Mouse (Mus musculus) adipocyte (in vitro differentiated cells): Measurements from ENCODE around the gene Scrn1.

ENCODE experiments used
- DNase-seq: peaks from one replicate; pipeline ENCODE4 v3.0.0-alpha.2; 2016; ENCODE audit warnings: low spot score

Scrn1 gene

DNA sequence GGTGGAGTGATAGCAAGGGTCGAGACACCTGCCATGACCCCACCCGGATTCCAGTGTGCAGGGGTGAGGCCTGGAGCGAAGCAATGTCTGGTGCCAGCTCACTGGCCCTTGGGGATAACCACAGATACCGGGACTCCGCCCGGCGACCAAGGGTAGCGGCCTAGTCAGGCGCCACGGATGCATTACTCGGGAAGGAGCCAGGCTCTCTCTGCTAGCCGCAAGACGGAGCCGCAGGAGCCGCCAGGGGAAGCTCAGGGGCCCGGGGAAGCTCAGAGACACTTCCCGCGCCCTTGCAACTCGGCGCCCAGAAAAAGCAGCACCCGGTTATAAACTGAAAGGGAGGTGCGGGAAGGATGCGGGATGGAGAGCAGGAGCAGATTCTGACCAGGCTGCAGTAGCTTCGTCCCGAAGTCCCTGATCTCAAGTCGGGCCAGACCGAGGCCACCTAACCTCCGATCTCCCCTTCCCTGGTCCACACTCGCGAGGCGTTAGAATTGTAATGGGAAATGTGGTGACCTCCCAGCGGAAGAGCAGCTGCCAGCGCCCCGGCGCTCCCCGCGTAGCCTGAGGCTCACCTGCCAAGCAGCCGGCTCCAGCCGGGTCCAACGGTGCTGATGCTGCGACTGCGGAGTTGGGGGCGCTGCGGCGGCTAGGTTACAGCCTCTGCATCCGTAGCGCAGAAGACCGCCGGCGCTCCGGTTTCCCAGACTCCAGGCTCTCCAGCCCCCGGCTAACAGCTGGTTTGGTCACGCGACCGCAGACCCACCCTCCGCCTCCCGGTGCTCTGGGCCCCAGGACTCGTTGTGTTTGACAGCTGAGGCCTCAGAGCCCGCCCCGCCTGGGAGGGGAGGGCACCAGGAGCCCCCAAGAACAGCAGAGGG is at the start of gene Scrn1:
TSS of gene Scrn1 (minus strand) at position 825 of the 881 bp plus-strand sequence.
- no peak for DNase-seq

DNA sequence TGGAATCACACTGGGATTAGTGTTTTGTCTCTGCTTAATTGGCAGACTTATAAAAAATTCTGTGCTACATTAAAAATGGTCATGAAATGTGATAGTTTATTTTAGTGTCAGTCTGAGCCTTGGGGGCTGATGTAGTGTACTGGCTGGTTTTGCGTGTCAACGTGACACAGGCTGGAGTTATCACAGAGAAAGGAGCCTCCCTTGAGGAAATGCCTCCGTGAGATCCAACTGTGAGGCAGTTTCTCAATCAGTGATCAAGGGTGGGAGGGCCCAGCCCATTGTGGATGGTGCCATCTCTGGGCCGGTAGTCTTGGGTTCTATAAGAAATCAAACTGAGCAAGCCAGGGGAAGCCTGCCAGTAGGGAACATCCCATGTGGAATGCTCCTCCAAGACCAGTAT is 40.0 kb upstream of the Scrn1 start:
- DNase-seq = peak; percentile 26

DNA sequence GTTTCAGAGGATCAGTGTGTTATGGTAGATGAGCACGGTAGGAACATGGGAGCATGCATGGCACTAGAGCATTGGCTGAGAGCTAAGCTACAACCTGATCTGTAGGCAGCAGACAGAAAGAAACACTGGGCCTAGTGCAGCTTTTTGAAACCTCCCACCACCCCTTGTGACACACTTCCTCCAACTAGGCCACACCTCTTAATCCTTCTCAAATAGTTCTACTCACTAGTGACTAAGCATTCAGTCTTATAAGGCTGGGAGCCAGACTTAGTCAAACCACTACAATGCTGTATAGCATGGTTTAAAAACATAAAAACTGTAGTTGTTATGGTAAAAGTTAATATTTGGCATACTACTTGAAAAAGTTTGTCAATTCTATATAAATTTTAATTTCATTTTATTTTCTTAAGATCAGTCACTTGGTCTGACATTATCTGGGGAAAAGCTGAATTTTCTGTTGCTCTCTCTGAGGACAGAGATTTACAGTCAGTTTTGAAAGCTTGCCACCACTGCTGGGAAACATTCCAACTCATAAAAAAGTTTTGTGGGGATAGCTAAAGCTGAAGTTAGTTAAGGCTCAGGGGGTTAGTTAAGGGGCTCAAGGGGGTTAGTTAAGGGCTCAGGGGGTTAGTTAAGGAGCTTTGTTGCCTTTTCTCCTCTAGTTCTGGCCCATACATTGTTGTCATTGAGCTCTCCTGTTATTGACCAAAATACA is 37.9 kb upstream of the Scrn1 start:
- DNase-seq = peak; percentile 92

- DNase-seq = no peak
Measured at GRCm38 (mm10) chr6:54602891-54603290, 36.6 kb upstream of the Scrn1 start.

GRCm38 (mm10) chr6:54600681-54601347 is 34.5 kb upstream of the Scrn1 start:
- no peak for DNase-seq

DNA sequence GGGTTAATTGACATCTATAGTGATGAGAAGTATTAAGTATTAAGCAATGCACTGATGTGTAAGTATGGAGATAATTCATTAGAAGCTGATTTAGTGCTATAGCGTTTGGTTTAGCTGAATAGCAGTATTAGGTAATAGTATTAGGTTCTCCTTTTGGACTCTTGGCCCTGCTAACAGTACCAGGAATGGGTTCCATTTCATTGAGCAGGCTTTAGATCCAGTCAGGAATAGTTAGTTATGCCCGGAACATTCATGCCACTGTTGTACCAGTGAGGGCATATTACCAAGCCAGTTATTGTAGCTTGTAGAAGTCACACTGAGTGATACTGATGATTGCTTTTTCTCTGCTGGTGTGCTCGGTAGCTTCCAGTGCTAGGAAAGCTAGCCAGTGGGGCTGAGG is 31.4 kb upstream of the Scrn1 start:
- DNase-seq = no peak

- no peak for DNase-seq
Measured at GRCm38 (mm10) chr6:54597208-54597607, 30.9 kb upstream of the Scrn1 start, which contains the start of gene Fkbp14. TSS of gene Fkbp14 (minus strand) at chr6:54597308.

DNA sequence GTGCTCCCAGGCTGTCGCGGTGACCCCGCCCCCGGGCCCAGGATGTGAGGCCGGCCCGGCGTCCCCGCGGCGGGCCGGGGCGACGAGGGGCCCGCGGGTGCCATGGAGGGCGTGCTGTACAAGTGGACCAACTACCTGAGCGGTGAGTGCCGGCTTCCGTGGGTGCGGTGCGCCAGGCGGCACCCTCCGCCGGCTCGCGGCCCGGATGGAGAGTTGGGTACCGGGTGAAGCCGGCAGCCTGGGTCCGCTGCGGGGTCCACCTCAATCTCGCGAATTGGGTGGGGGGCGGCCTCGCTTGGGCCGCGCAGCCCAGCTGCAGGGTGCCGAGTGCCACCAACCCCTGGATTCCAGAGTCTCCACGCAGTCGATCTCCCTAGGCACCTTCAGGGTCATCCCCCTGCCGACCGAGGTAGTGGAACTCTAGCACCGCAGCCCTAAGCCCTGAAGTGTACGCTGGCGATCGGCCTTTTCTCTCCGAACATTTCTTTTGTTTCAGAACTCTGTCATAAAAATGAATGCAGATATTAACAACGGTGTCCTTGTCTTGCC is 29.1 kb upstream of the Scrn1 start:
- peak; percentile 34 for DNase-seq

- DNase-seq = peak; percentile 91
Measured at GRCm38 (mm10) chr6:54594469-54595329, 28.4 kb upstream of the Scrn1 start, which contains the start of gene Plekha8. TSS of gene Plekha8 (plus strand) at chr6:54595111.

- peak; percentile 69 for DNase-seq
Measured at GRCm38 (mm10) chr6:54593766-54594468, 27.6 kb upstream of the Scrn1 start.

GRCm38 (mm10) chr6:54592938-54593535 is 26.7 kb upstream of the Scrn1 start:
- DNase-seq = peak; percentile 96

GRCm38 (mm10) chr6:54591778-54592177 is 25.5 kb upstream of the Scrn1 start:
- no peak for DNase-seq

- DNase-seq = no peak
Measured at GRCm38 (mm10) chr6:54590691-54591090, 24.4 kb upstream of the Scrn1 start.

DNA sequence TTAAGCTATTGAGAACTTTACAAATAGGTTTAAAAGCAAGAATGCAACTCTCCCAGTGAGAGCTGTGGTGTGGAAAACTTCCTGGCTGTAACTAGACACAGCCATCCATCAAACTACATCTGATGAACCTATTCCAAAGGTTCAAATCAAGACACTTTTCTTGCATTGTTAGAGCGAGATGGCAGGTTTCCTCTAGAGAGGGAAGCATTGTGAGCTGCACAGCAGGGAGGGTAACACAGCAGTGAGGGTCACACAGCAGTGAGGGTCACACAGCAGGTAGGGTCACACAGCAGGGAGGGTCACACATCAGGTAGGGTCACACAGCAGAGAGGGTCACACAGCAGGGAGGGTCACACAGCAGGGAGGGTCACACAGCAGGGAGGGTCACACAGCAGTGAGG is 21.9 kb upstream of the Scrn1 start:
- no peak for DNase-seq

DNA sequence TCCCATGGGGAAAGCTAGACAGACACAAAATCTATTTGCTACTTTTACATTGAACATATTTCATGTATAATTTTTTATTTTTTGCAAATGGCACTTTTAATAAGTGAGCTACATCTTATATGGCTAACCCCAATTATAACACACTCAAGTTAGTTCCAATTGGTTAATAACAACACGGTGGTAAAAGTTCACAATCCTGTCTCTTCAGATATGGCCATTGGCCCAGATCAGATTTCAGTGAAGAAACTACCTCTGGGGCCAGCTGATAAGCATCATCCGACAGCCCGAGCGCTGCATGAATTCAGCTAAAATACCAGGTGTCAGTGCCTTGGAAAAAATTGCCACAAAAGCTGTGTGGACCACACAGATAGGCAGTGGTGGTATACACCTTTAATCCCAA is 21.4 kb upstream of the Scrn1 start:
- DNase-seq = no peak

DNA sequence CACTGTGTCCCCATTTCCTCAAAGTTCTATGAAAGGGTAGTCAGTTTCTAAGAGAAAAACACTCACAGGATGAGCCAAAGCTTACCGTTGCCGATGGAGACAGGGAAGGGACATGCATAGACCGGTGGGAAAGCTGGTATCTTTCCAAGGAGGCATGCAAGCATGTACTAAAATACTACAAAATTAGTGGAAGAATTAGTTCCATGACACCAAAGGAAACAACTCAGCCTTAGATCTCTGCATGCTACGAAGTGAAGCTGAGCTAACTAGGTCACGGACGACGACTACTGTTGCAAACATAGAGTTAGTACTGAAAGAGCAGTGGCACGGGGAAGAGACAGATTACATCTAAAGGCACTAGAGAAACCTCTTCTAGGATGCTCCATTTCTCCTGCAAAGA is 20.6 kb upstream of the Scrn1 start:
- DNase-seq = no peak

GRCm38 (mm10) chr6:54586175-54586574 is 19.9 kb upstream of the Scrn1 start:
- DNase-seq = peak; percentile 81

GRCm38 (mm10) chr6:54573218-54573955 is 7.1 kb upstream of the Scrn1 start:
- DNase-seq = no peak

- no peak for DNase-seq
Measured at GRCm38 (mm10) chr6:54569776-54570175, 3.5 kb upstream of the Scrn1 start.

DNA sequence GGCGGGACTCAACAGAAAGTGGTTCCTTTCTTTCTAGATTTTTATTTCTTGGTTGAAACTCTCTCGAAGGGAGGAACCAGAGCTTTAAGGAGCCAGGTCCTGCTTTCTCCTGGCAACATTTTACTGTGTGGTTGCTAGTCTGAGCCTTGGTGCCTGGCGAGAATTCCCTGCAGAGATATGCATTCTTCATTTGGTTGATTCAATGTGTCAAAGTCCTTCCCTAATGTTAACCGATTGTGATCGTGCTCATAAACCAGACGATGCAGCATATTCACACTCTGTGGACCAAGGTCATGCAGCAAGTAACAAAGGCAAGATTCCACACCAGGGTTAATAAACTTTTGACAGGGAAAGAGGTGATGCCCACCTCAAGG is 244 bp upstream of the Scrn1 start:
- no peak for DNase-seq
